Mouse (Mus musculus): ENCODE results near the gene Defa17.
"Not testable (repeated sequence)": the region's sequence is repeated elsewhere in the genome, so short reads cannot be mapped to it uniquely, and the experiment has no call there.

Defa17 gene

DNA sequence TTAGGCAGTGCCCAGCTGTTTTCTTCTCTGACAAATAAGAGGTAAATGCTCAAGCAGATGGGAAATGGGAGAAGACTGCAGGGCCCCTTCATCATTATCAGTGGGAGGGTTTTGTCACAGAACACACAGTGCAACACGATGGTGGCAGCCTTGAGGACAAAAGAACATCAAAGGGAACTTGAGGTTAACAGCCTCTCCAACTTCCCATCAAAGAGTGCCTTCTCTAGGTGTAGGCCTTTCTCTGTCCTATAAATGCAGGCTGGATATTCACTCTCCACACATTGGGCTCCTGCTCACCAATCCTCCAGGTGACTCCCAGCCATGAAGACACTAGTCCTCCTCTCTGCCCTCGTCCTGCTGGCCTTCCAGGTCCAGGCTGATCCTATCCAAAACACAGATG lies at the start of gene Defa17:
TSS of gene Defa17 (plus strand) at position 301 of the 400 bp plus-strand sequence.
- not testable (repeated sequence) for DNase-seq (ENCODE audit: extremely low spot score)

DNA sequence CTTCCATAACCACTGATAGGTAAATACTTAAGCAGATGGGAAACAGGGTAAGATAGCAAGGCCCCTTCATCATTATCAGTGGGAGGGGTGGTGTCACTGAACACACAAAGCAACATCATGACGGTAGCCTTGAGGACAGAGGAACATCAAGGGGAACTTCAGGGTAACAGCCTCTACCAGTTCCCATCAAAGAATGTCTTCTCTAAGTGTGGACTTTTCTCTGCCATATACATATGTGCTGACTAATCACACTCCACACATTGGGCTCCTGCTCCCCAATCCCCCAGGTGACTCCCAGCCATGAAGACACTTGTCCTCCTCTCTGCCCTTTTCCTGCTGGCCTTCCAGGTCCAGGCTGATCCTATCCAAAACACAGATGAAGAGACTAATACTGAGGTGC lies 37.7 kb upstream of the Defa17 start, which contains the start of gene Defa26:
TSS of gene Defa26 (plus strand) at position 301 of the 400 bp plus-strand sequence.
- DNase-seq (ENCODE audit: extremely low spot score) = not testable (repeated sequence)

DNA sequence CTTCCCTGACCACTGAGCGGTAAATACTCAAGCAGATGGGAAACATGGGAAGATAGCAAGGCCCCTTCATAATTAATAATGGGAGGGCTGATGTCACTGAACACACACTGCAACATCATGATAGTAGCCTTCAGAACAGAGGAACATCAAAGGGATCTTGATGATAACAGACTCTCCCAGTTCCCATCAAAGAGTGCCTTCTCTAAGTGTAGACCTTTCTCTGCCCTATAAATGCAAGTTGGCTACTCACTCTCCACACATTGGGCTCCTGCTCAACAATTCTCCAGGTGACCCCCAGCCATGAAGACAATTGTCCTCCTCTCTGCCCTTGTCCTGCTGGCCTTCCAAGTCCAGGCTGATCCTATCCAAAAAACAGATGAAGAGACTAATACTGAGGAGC lies 9.9 kb downstream of the Defa17 start, which contains the start of gene Defa34:
TSS of gene Defa34 (plus strand) at position 301 of the 400 bp plus-strand sequence.
- not testable (repeated sequence) for DNase-seq (ENCODE audit: extremely low spot score)

DNA sequence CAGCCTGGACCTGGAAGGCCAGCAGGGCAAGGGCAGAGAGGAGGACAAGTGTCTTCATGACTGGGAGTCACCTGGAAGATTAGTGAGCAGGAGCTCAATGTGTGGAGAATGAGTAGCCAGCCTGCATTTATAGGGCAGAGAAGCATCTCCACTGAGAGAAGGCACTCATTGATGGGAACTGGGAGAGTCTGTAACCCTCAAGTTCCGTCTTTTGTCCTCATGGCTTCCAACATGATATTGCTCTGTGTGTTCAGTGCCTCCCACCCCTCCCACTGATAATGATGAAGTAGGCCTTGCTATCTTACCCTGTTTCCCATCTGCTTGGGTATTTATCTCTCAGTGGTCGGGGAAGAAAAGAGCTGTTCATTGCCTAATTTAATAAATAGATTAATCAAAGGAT lies 48.0 kb downstream of the Defa17 start, which contains the start of gene AY761184:
TSS of gene AY761184 (minus strand) at position 101 of the 400 bp plus-strand sequence.
- not testable (repeated sequence) for DNase-seq (ENCODE audit: extremely low spot score)

Measured in embryo, embryonic 9.5 days (tissue).